In genomic region chr8:125067596-125067960, GRCm38 (mm10) we compare ENCODE assay signal across 8 mouse cellular contexts. TPM values are rescaled to one million over a fixed set of nuclear protein-coding genes. Genes with fewer than 3 reads are reported as not detected.
DNase-seq lines count a peak whose midpoint lies in the region; ATAC-seq lines count a peak whose summit lies in the region.

No protein-coding gene starts in this region.

- H3K9ac ChIP-seq in liver, embryonic 15.5 days: no peak overlapping the region
- H3K9ac ChIP-seq in neural tube, embryonic 13.5 days: no peak overlapping the region

- peaks cover 32% of the 10 kb centered on the region; the same call in 1 of the 2 replicates for H3K4me1 ChIP-seq in heart, embryonic 10.5 days
- H3K4me1 ChIP-seq in liver, embryonic 15.5 days (replicated peaks): 0 out of 2 replicates have a peak, but pooled peaks cover 3% of the 10 kb centered on the region
- H3K4me1 ChIP-seq in neural tube, embryonic 13.5 days (replicated peaks): peaks cover 21% of the 10 kb centered on the region; the same call in 1 of the 2 replicates

- H3K27ac ChIP-seq in heart, embryonic 10.5 days: peak overlapping the region; percentile 62; the same call in 1 of the 2 replicates
- peak overlapping the region; percentile 45 for H3K27ac ChIP-seq in liver, embryonic 15.5 days (replicated peaks)
- peak overlapping the region; percentile 67 for H3K27ac ChIP-seq in neural tube, embryonic 13.5 days (replicated peaks)

- H3K4me3 ChIP-seq in heart, embryonic 10.5 days: no peak overlapping the region
- no peak overlapping the region for H3K4me3 ChIP-seq in liver, embryonic 15.5 days (replicated peaks)
- no peak overlapping the region for H3K4me3 ChIP-seq in neural tube, embryonic 13.5 days

- ATAC-seq in liver, embryonic 15.5 days (ENCODE audit: insufficient read depth): no peak
- ATAC-seq in neural tube, embryonic 13.5 days (ENCODE audit: low read depth): peak; percentile 40; the same call in 1 of the 2 replicates

- no peaks in the 10 kb centered on the region for H3K36me3 ChIP-seq in heart, embryonic 10.5 days
- no peaks in the 10 kb centered on the region for H3K36me3 ChIP-seq in liver, embryonic 15.5 days (replicated peaks)
- no peaks in the 10 kb centered on the region for H3K36me3 ChIP-seq in neural tube, embryonic 13.5 days

- peak overlapping the region; percentile 13; the same call in 1 of the 2 replicates for H3K4me2 ChIP-seq in liver, embryonic 15.5 days
- H3K4me2 ChIP-seq in neural tube, embryonic 13.5 days: no peak overlapping the region

- H3K9me3 ChIP-seq in heart, embryonic 10.5 days: no peaks in the 10 kb centered on the region
- no peaks in the 10 kb centered on the region for H3K9me3 ChIP-seq in liver, embryonic 15.5 days (replicated peaks)
- H3K9me3 ChIP-seq in neural tube, embryonic 13.5 days: no peaks in the 10 kb centered on the region

- peak; percentile 83 to 86 for DNase-seq in B cell, adult 2 months
- DNase-seq in adrenal gland, postnatal 14 days: peak; percentile 66
- no peak for DNase-seq in heart, embryonic 10.5 days (ENCODE audit: low spot score)
- DNase-seq in kidney, adult 11 months: peak; percentile 41
- DNase-seq in adipocyte (ENCODE audit: low spot score): no peak
- no peak for DNase-seq in cerebellum, adult 9-11 months

- 61% methylated on average over 9 of the region's 9 CpGs for WGBS in heart, embryonic 10.5 days
- 23% methylated on average over 9 of the region's 9 CpGs for WGBS in liver, embryonic 15.5 days (ENCODE audit: insufficient replicate concordance)
- 70% methylated on average over 9 of the region's 9 CpGs for WGBS in neural tube, embryonic 13.5 days

- no peaks in the 10 kb centered on the region for H3K27me3 ChIP-seq in heart, embryonic 10.5 days (ENCODE audit: insufficient read depth, poor library complexity, severe bottlenecking)
- no peaks in the 10 kb centered on the region for H3K27me3 ChIP-seq in liver, embryonic 15.5 days
- no peaks in the 10 kb centered on the region for H3K27me3 ChIP-seq in neural tube, embryonic 13.5 days

RNA-seq across cellular contexts. Expression of gene Disc1, which starts 13.6 kb away (rescaled TPM):
- 3.4 and 3.8 TPM in 2 replicates for total RNA-seq in adrenal gland, postnatal 14 days (2021)
- polyA plus RNA-seq in heart, embryonic 10.5 days (2016; fragmentation: Nextera tagmentation; extraction: Ambion mirVana): 2.6 and 2.8 TPM in 2 replicates
- 0.26 and 0.30 TPM in 2 replicates for polyA plus RNA-seq in liver, embryonic 15.5 days (2015; fragmentation: Nextera tagmentation; extraction: Ambion mirVana)
- polyA plus RNA-seq in neural tube, embryonic 13.5 days (2015; fragmentation: Nextera tagmentation; extraction: Ambion mirVana): 1.6 and 2.1 TPM in 2 replicates

RNA-seq across cellular contexts. Expression of gene Tsnax, which starts 54.8 kb away (rescaled TPM):
- total RNA-seq in adrenal gland, postnatal 14 days (2021): 74.1 and 74.7 TPM in 2 replicates
- 106 and 118 TPM in 2 replicates for polyA plus RNA-seq in heart, embryonic 10.5 days (2016; fragmentation: Nextera tagmentation; extraction: Ambion mirVana)
- 36.0 and 37.4 TPM in 2 replicates for polyA plus RNA-seq in liver, embryonic 15.5 days (2015; fragmentation: Nextera tagmentation; extraction: Ambion mirVana)
- polyA plus RNA-seq in neural tube, embryonic 13.5 days (2015; fragmentation: Nextera tagmentation; extraction: Ambion mirVana): 159 and 168 TPM in 2 replicates

Comparison
In these comparisons a context has a peak if more than half of its experiments do, and no peak if none do; other contexts are left out.
1. DNase-seq: peak in B cell, adult 2 months (2 of 2), adrenal gland, postnatal 14 days (single experiment) and kidney, adult 11 months (single experiment); none in heart, embryonic 10.5 days (single experiment), adipocyte (single experiment) and cerebellum, adult 9-11 months (single experiment).
2. Peak in every context shown above with its lines, with median percentiles within 50 percentile points of each other: H3K27ac ChIP-seq.